Mouse (Mus musculus): ENCODE results near the gene Zfp706. TPM values are rescaled to one million over a fixed set of nuclear protein-coding genes. Genes with fewer than 3 reads are reported as not detected.
"Not testable (repeated sequence)": the region's sequence is repeated elsewhere in the genome, so short reads cannot be mapped to it uniquely, and the experiment has no call there.

The Zfp706 gene
- polyA plus RNA-seq, 1 experiment from 2014 or later: 417 TPM

GRCm38 (mm10) chr15:37011316-37011715 lies 3.7 kb upstream of the Zfp706 start:
- Histone ChIP-seq H3K9me3 (ENCODE audit: low read depth, low read length) (no peaks in the 10 kb centered on the region), H3K27ac (ENCODE audit: low read depth) (no peak overlapping the region), H3K9ac (no peak overlapping the region), H3K36me3 (ENCODE audit: insufficient read depth) (no peaks in the 10 kb centered on the region), H3K4me2 (no peak overlapping the region), H3K27me3 (ENCODE audit: insufficient read depth, low read length) (no peaks in the 10 kb centered on the region), H3K4me3 (ENCODE audit: low read depth, low read length) (no peak overlapping the region), H3K4me1 (ENCODE audit: insufficient read depth) (peaks cover 5% of the 10 kb centered on the region; the same call in 1 of the 2 replicates)
- ATAC-seq (ENCODE audit: insufficient read depth) (no peak), DNase-seq (no peak)
- no peak for TF ChIP-seq CTCF (IDR thresholded peaks at IDR 0.05; ENCODE audit: low read depth)
- WGBS: 24% methylated on average over 3 of the region's 3 CpGs

- H3K27ac ChIP-seq (ENCODE audit: low read depth): no peak overlapping the region
- H3K36me3 ChIP-seq (ENCODE audit: insufficient read depth): peaks cover 15% of the 10 kb centered on the region; the same call in 1 of the 2 replicates
- no peak overlapping the region for H3K9ac ChIP-seq
- H3K9me3 ChIP-seq (ENCODE audit: low read depth, low read length): no peaks in the 10 kb centered on the region
- H3K4me1 ChIP-seq (ENCODE audit: insufficient read depth): peaks cover 14% of the 10 kb centered on the region; the same call in 1 of the 2 replicates
- DNase-seq (no peak), ATAC-seq (ENCODE audit: insufficient read depth) (no peak)
- no peak overlapping the region for H3K4me2 ChIP-seq
- H3K4me3 ChIP-seq (ENCODE audit: low read depth, low read length): peak overlapping the region; percentile 97; the same call in 1 of the 2 replicates
- H3K27me3 ChIP-seq (ENCODE audit: insufficient read depth, low read length): no peaks in the 10 kb centered on the region
- no peak for TF ChIP-seq CTCF (IDR thresholded peaks at IDR 0.05; ENCODE audit: low read depth)
Observed at GRCm38 (mm10) chr15:37008546-37008945, 973 bp upstream of the Zfp706 start.

DNA sequence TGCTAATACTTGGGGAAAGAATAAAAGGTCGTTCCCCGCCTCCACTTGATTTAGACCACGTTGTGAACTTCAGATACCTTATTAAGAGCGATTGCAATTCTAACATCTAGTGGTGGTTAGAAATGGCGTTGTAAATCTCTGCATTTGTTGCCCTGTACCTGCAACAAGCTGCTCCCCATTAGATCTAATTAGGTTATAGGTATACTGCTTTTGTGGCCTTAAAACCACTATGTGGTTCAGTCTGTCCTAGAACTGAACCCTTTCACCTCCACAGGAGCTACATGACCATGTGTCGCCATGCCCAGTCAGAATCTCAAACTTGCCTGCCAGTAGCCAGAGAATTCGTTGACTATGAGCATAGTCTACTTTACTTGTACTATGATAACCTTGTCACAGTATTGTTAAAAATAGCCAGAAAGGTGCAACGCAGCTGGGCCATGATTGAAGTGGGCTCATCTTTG lies 416 bp upstream of the Zfp706 start:
- Histone ChIP-seq H3K27ac (ENCODE audit: low read depth) (peak overlapping the region; percentile 95), H3K4me3 (ENCODE audit: low read depth, low read length) (peak overlapping the region; percentile 97), H3K4me2 (peak overlapping the region; percentile 80), H3K9me3 (ENCODE audit: low read depth, low read length) (no peaks in the 10 kb centered on the region), H3K27me3 (ENCODE audit: insufficient read depth, low read length) (no peaks in the 10 kb centered on the region), H3K4me1 (ENCODE audit: insufficient read depth) (peaks cover 14% of the 10 kb centered on the region; the same call in 1 of the 2 replicates), H3K36me3 (ENCODE audit: insufficient read depth) (peaks cover 21% of the 10 kb centered on the region; the same call in 1 of the 2 replicates), H3K9ac (peak overlapping the region; percentile 98)
- no peak for ATAC-seq (ENCODE audit: insufficient read depth)
- TF ChIP-seq CTCF (IDR thresholded peaks at IDR 0.05; ENCODE audit: low read depth): no peak
- no peak for DNase-seq
- 25% methylated on average over 8 of the region's 8 CpGs for WGBS

DNA sequence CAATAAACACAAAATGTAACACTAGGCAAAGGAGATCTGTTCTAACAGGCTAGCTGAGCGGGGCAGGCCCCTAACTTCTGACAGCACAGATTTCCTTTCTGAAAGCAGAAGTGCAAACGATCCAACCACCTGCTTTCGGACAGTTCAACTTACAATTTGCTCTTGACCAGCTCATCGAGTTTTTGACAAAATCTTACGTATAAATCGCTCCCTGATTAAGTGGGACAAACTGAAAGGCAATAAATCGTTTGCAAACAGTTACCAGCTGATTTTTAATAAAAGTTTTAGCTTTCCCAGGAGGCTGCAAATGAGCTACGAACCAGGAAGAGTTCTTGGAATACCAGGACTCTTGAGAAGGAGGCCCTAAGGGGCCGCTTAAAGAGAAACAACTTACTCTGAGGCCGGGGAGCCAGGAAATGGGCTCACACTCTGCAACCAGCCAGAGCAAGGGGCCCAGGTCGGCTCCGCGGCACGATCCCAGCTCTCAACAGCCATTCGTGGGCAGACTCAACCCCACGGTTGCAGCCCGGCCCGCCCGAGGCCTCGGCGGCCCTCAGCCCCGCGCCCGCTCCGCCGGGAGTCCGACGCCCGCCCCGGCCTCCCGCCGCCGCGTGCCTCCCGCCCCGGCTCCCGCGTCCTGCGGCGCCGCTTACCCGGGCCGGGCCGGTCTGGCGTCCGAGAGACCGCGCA lies 953 bp downstream of the Zfp706 start:
- H3K4me1 ChIP-seq (ENCODE audit: insufficient read depth): peaks cover 14% of the 10 kb centered on the region; the same call in 1 of the 2 replicates
- no peak for TF ChIP-seq CTCF (IDR thresholded peaks at IDR 0.05; ENCODE audit: low read depth)
- H3K9ac ChIP-seq: peak overlapping the region; percentile 98
- peak overlapping the region; percentile 97 for H3K4me3 ChIP-seq (ENCODE audit: low read depth, low read length)
- peak; percentile 54 for ATAC-seq (ENCODE audit: insufficient read depth)
- H3K27me3 ChIP-seq (ENCODE audit: insufficient read depth, low read length): no peaks in the 10 kb centered on the region
- peak; percentile 69 for DNase-seq
- H3K27ac ChIP-seq (ENCODE audit: low read depth): peak overlapping the region; percentile 96
- peak overlapping the region; percentile 74 for H3K4me2 ChIP-seq
- H3K36me3 ChIP-seq (ENCODE audit: insufficient read depth): peaks cover 32% of the 10 kb centered on the region
- no peaks in the 10 kb centered on the region for H3K9me3 ChIP-seq (ENCODE audit: low read depth, low read length)
- under 1% methylated on average over 44 of the region's 48 CpGs for WGBS

GRCm38 (mm10) chr15:37005793-37006474 lies 1.6 kb downstream of the Zfp706 start:
- H3K4me3 ChIP-seq (ENCODE audit: low read depth, low read length): peak overlapping the region; percentile 97
- 33% methylated on average over 7 of the region's 7 CpGs for WGBS
- H3K4me2 ChIP-seq: peak overlapping the region; percentile 74
- peaks cover 14% of the 10 kb centered on the region; the same call in 1 of the 2 replicates for H3K4me1 ChIP-seq (ENCODE audit: insufficient read depth)
- no peaks in the 10 kb centered on the region for H3K9me3 ChIP-seq (ENCODE audit: low read depth, low read length)
- H3K27ac ChIP-seq (ENCODE audit: low read depth): peak overlapping the region; percentile 96
- TF ChIP-seq CTCF (IDR thresholded peaks at IDR 0.05; ENCODE audit: low read depth): 0 out of 2 replicates have a peak, but pooled peaks have one; percentile 3
- peaks cover 38% of the 10 kb centered on the region for H3K36me3 ChIP-seq (ENCODE audit: insufficient read depth)
- ATAC-seq (ENCODE audit: insufficient read depth): no peak
- no peaks in the 10 kb centered on the region for H3K27me3 ChIP-seq (ENCODE audit: insufficient read depth, low read length)
- DNase-seq: no peak
- H3K9ac ChIP-seq: peak overlapping the region; percentile 98

GRCm38 (mm10) chr15:37004858-37005257 lies 2.7 kb downstream of the Zfp706 start:
- DNase-seq (no peak), ATAC-seq (ENCODE audit: insufficient read depth) (no peak)
- Histone ChIP-seq H3K4me1 (ENCODE audit: insufficient read depth) (peaks cover 14% of the 10 kb centered on the region; the same call in 1 of the 2 replicates), H3K27ac (ENCODE audit: low read depth) (no peak overlapping the region), H3K4me2 (peak overlapping the region; percentile 74), H3K36me3 (ENCODE audit: insufficient read depth) (peaks cover 49% of the 10 kb centered on the region), H3K9ac (no peak overlapping the region), H3K27me3 (ENCODE audit: insufficient read depth, low read length) (no peaks in the 10 kb centered on the region), H3K4me3 (ENCODE audit: low read depth, low read length) (peak overlapping the region; percentile 97; the same call in 1 of the 2 replicates), H3K9me3 (ENCODE audit: low read depth, low read length) (no peaks in the 10 kb centered on the region)
- TF ChIP-seq CTCF (IDR thresholded peaks at IDR 0.05; ENCODE audit: low read depth): no peak
- WGBS: 88% methylated on average over 5 of the region's 5 CpGs

- H3K4me2 ChIP-seq: no peak overlapping the region
- no peak overlapping the region for H3K4me3 ChIP-seq (ENCODE audit: low read depth, low read length)
- peaks cover 73% of the 10 kb centered on the region for H3K36me3 ChIP-seq (ENCODE audit: insufficient read depth)
- 88% methylated on average over 7 of the region's 7 CpGs for WGBS
- DNase-seq (no peak), ATAC-seq (ENCODE audit: insufficient read depth) (no peak)
- no peak overlapping the region for H3K9ac ChIP-seq
- H3K9me3 ChIP-seq (ENCODE audit: low read depth, low read length): peaks cover 3% of the 10 kb centered on the region
- H3K27ac ChIP-seq (ENCODE audit: low read depth): no peak overlapping the region
- peaks cover 9% of the 10 kb centered on the region; the same call in 1 of the 2 replicates for H3K4me1 ChIP-seq (ENCODE audit: insufficient read depth)
- H3K27me3 ChIP-seq (ENCODE audit: insufficient read depth, low read length): no peaks in the 10 kb centered on the region
- no peak for TF ChIP-seq CTCF (IDR thresholded peaks at IDR 0.05; ENCODE audit: low read depth)
Observed at GRCm38 (mm10) chr15:37002276-37002675, 5.3 kb downstream of the Zfp706 start.

GRCm38 (mm10) chr15:36999602-37000001 lies 8.0 kb downstream of the Zfp706 start:
- not testable (repeated sequence) for H3K4me1 ChIP-seq (ENCODE audit: insufficient read depth); DNase-seq; H3K9me3 ChIP-seq (ENCODE audit: low read depth, low read length); H3K4me3 ChIP-seq (ENCODE audit: low read depth, low read length); H3K9ac ChIP-seq; H3K4me2 ChIP-seq; H3K27ac ChIP-seq (ENCODE audit: low read depth); H3K27me3 ChIP-seq (ENCODE audit: insufficient read depth, low read length)
- H3K36me3 ChIP-seq (ENCODE audit: insufficient read depth): peaks cover 73% of the 10 kb centered on the region
- 50% methylated on average over 7 of the region's 7 CpGs for WGBS
- peak; percentile 44; the same call in 1 of the 2 replicates for ATAC-seq (ENCODE audit: insufficient read depth)

All from lung, embryonic 14.5 days (tissue).